ENCODE assay signal across 42 mouse cellular contexts in genomic region chr8:43616046-43616445, GRCm38 (mm10). TPM values are rescaled to one million over a fixed set of nuclear protein-coding genes. Genes with fewer than 3 reads are reported as not detected.
"Had no signal": no experiment of that assay in that cellular context is flagged by ENCODE, and none has a peak within 500 bp of the region (broad histone marks: within the 10 kb centered on the region; RNA-seq: fewer than 3 reads in every experiment).

No protein-coding gene starts in this region.

- H3K4me3 ChIP-seq: gastrocnemius, adult 2 months; heart, adult 2 months; heart, embryonic 13.5 days; heart, embryonic 15.5 days; hindbrain, embryonic 13.5 days; hindbrain, embryonic 15.5 days; kidney, embryonic 15.5 days; limb, embryonic 10.5 days; limb, embryonic 12.5 days; liver, embryonic 13.5 days; liver, embryonic 15.5 days had no signal

- H3K27me3 ChIP-seq: heart, embryonic 13.5 days; heart, embryonic 15.5 days; hindbrain, embryonic 13.5 days; hindbrain, embryonic 15.5 days; kidney, embryonic 15.5 days; limb, embryonic 12.5 days; liver, embryonic 13.5 days; liver, embryonic 15.5 days had no signal

- H3K36me3 ChIP-seq: heart, embryonic 13.5 days; heart, embryonic 15.5 days; hindbrain, embryonic 13.5 days; hindbrain, embryonic 15.5 days; kidney, embryonic 15.5 days; limb, embryonic 10.5 days; limb, embryonic 12.5 days; liver, embryonic 13.5 days; liver, embryonic 15.5 days had no signal

- H3K9me3 ChIP-seq: heart, embryonic 13.5 days; heart, embryonic 15.5 days; hindbrain, embryonic 13.5 days; hindbrain, embryonic 15.5 days; kidney, embryonic 15.5 days; limb, embryonic 10.5 days; limb, embryonic 12.5 days; liver, embryonic 13.5 days; liver, embryonic 15.5 days had no signal

- H3K4me1 ChIP-seq: heart, embryonic 13.5 days; heart, embryonic 15.5 days; hindbrain, embryonic 13.5 days; hindbrain, embryonic 15.5 days; kidney, embryonic 15.5 days; limb, embryonic 10.5 days; limb, embryonic 12.5 days; liver, embryonic 13.5 days; liver, embryonic 15.5 days had no signal

- H3K9ac ChIP-seq: heart, embryonic 13.5 days; heart, embryonic 15.5 days; hindbrain, embryonic 13.5 days; hindbrain, embryonic 15.5 days; kidney, embryonic 15.5 days; limb, embryonic 12.5 days; liver, embryonic 13.5 days; liver, embryonic 15.5 days had no signal

- DNase-seq: gastrocnemius, adult 2 months; gastrocnemius, postnatal 14 days; gastrocnemius, postnatal 36 days; heart, adult 11 months; heart, adult 2 months; heart, postnatal 14 days; heart, postnatal 36 days; kidney, adult 11 months; kidney, adult 2 months; kidney, adult 9 months; kidney, postnatal 14 days; kidney, postnatal 36 days; layer of hippocampus, adult 9-11 months; layer of hippocampus, postnatal 36 days; liver; liver, embryonic 13.5 days had no signal

- H3K27ac ChIP-seq: gastrocnemius, adult 2 months; heart, adult 2 months; heart, embryonic 13.5 days; heart, embryonic 15.5 days; hindbrain, embryonic 13.5 days; hindbrain, embryonic 15.5 days; hindbrain, postnatal 0 days; kidney, embryonic 15.5 days; kidney, postnatal 0 days; limb, embryonic 10.5 days; limb, embryonic 12.5 days; liver, embryonic 13.5 days; liver, embryonic 15.5 days had no signal

RNA-seq across cellular contexts. Expression of gene Gm5346, which starts 11.0 kb away (rescaled TPM):
- total RNA-seq: gastrocnemius, adult 2 months; gastrocnemius, postnatal 14 days; gastrocnemius, postnatal 36 days; heart, adult 2 months; heart, postnatal 14 days; heart, postnatal 36 days; hematopoietic stem cell, adult 5-6 weeks; hindbrain, postnatal 0 days; layer of hippocampus, adult 18-20 months; layer of hippocampus, adult 8-10 months; layer of hippocampus, postnatal 36 days; left cerebral cortex, adult 18-20 months; left cerebral cortex, postnatal 14 days; left cerebral cortex, postnatal 36 days had no signal
- polyA plus RNA-seq: gonadal fat pad, adult 2 months; heart, adult 2 months; heart, embryonic 11.5 days; heart, embryonic 13.5 days; heart, embryonic 15.5 days; heart, postnatal 0 days; hindbrain, embryonic 11.5 days; hindbrain, embryonic 13.5 days; hindbrain, embryonic 15.5 days; hindbrain, postnatal 0 days; intestine, embryonic 14.5 days; intestine, embryonic 16.5 days; kidney, adult 2 months; kidney, embryonic 15.5 days; kidney, postnatal 0 days; large intestine, adult 2 months; limb, embryonic 10.5 days; limb, embryonic 12.5 days; limb, embryonic 14.5 days; liver, embryonic 11.5 days; liver, embryonic 13.5 days; liver, embryonic 15.5 days had no signal

RNA-seq across cellular contexts. Expression of gene Adam26a, which starts 39.5 kb away (rescaled TPM):
- total RNA-seq: gastrocnemius, adult 2 months; gastrocnemius, postnatal 14 days; gastrocnemius, postnatal 36 days; heart, adult 2 months; heart, postnatal 14 days; heart, postnatal 36 days; hematopoietic stem cell, adult 5-6 weeks; layer of hippocampus, adult 18-20 months; layer of hippocampus, adult 8-10 months; layer of hippocampus, postnatal 14 days; layer of hippocampus, postnatal 36 days; left cerebral cortex, adult 18-20 months; left cerebral cortex, postnatal 14 days; left cerebral cortex, postnatal 36 days had no signal
- polyA plus RNA-seq: gonadal fat pad, adult 2 months; heart, adult 2 months; heart, embryonic 11.5 days; heart, embryonic 13.5 days; heart, embryonic 15.5 days; heart, postnatal 0 days; hindbrain, embryonic 11.5 days; hindbrain, embryonic 13.5 days; hindbrain, embryonic 15.5 days; hindbrain, postnatal 0 days; intestine, embryonic 14.5 days; intestine, embryonic 16.5 days; kidney, adult 2 months; kidney, embryonic 15.5 days; kidney, postnatal 0 days; large intestine, adult 2 months; limb, embryonic 10.5 days; limb, embryonic 12.5 days; limb, embryonic 14.5 days; liver, embryonic 11.5 days; liver, embryonic 13.5 days; liver, embryonic 15.5 days had no signal
